Mouse (Mus musculus) embryonic facial prominence, embryonic 12.5 days (tissue): ENCODE results near the gene Higd1b. TPM values are rescaled to one million over a fixed set of nuclear protein-coding genes. Genes with fewer than 3 reads are reported as not detected.

ENCODE experiments used
- ATAC-seq: fragments of 200-750 bp; cut with Nextera tagmentation; 2 replicates; pipeline ENCODE4 v1.8.0; 2017; ENCODE audit not compliant: insufficient number of reproducible peaks, insufficient read depth, low FRiP score, low TSS enrichment
- H3K27ac ChIP-seq: fragments of 300-500 bp; sonication (generic); 2 replicates; pipeline ENCODE4 v1.5.1; 2016; ENCODE audit warnings: mild to moderate bottlenecking
- H3K27me3 ChIP-seq: fragments of 300-500 bp; sonication (generic); 2 replicates; pipeline ENCODE4 v1.6.1; 2016; ENCODE audit warnings: mild to moderate bottlenecking, moderate library complexity
- H3K36me3 ChIP-seq: fragments of 300-500 bp; sonication (generic); 2 replicates; pipeline ENCODE4 v1.6.1; 2016; ENCODE audit warnings: mild to moderate bottlenecking
- H3K4me1 ChIP-seq: fragments of 300-500 bp; sonication (generic); 2 replicates; pipeline ENCODE4 v1.6.1; 2016
- H3K4me2 ChIP-seq: fragments of 300-500 bp; sonication (generic); replicated peaks from 2 replicates; pipeline ENCODE4 v1.6.1; 2016; ENCODE audit warnings: mild to moderate bottlenecking, moderate library complexity
- H3K4me3 ChIP-seq: fragments of 300-500 bp; sonication (generic); 2 replicates; pipeline ENCODE4 v1.5.1; 2016; ENCODE audit warnings: mild to moderate bottlenecking
- H3K9ac ChIP-seq: fragments of 300-500 bp; sonication (generic); 2 replicates; pipeline ENCODE4 v1.6.1; 2016; ENCODE audit warnings: mild to moderate bottlenecking, moderate library complexity
- H3K9me3 ChIP-seq: fragments of 300-500 bp; sonication (generic); 2 replicates; pipeline ENCODE4 v1.6.1; 2016; ENCODE audit warnings: mild to moderate bottlenecking, moderate library complexity
- WGBS: fragments of 180-500 bp; shearing (Covaris S2); methylation state at CpG from one replicate; pipeline ENCODE4 v1.1.7; 2016; 5-methylcytosine and 5-hydroxymethylcytosine counted together
- polyA plus RNA-seq: library from polyadenylated mRNA; unstranded; fragments of >200 nt; fragmentation: Nextera tagmentation; extraction: Ambion mirVana; gene quantifications from 2 replicates; pipeline ENCODE4 v1.2.1, GENCODE M21; 2016

Higd1b gene
- polyA plus RNA-seq, result not detected in 2 replicates

GRCm38 (mm10) chr11:102835549-102835948 lies at the start of gene Higd1b:
Gene Higd1b (plus strand): TSS chr11:102835849.
- ATAC-seq, result no peak
- H3K27ac ChIP-seq, result no peak within 1 kb of the TSS
- no peak within 1 kb of the TSS for H3K4me2 ChIP-seq
- H3K4me1 ChIP-seq, result peaks cover 4% of the 10 kb centered on the region; the same call in 1 of the 2 replicates
- no peak within 1 kb of the TSS for H3K9ac ChIP-seq
- peaks cover 43% of the 10 kb centered on the region for H3K36me3 ChIP-seq
- 85% methylated on average over 3 of the region's 4 CpGs for WGBS
- no peaks in the 10 kb centered on the region for H3K9me3 ChIP-seq
- no peak within 1 kb of the TSS for H3K4me3 ChIP-seq
- H3K27me3 ChIP-seq, result no peaks in the 10 kb centered on the region

- Histone ChIP-seq H3K4me1 (peaks cover 8% of the 10 kb centered on the region), H3K9me3 (no peaks in the 10 kb centered on the region), H3K27ac (no peak overlapping the region), H3K36me3 (no peaks in the 10 kb centered on the region), H3K4me2 (no peak overlapping the region), H3K9ac (no peak overlapping the region), H3K27me3 (no peaks in the 10 kb centered on the region), H3K4me3 (no peak overlapping the region)
- ATAC-seq, result no peak
- 74% methylated on average over 5 of the region's 5 CpGs for WGBS
These were observed 47.9 kb upstream of the Higd1b start for GRCm38 (mm10) chr11:102787688-102788177.

GRCm38 (mm10) chr11:102791682-102792445 lies 43.8 kb upstream of the Higd1b start:
- Histone ChIP-seq H3K27ac (no peak overlapping the region), H3K27me3 (no peaks in the 10 kb centered on the region), H3K9ac (no peak overlapping the region), H3K9me3 (no peaks in the 10 kb centered on the region), H3K4me3 (no peak overlapping the region), H3K4me2 (no peak overlapping the region), H3K36me3 (peaks cover 6% of the 10 kb centered on the region; the same call in 1 of the 2 replicates), H3K4me1 (peaks cover 9% of the 10 kb centered on the region)
- no peak for ATAC-seq
- 50% methylated on average over 14 of the region's 14 CpGs for WGBS

- Histone ChIP-seq H3K27ac (no peak overlapping the region), H3K4me2 (no peak overlapping the region), H3K9me3 (no peaks in the 10 kb centered on the region), H3K27me3 (no peaks in the 10 kb centered on the region), H3K4me3 (no peak overlapping the region), H3K36me3 (peaks cover 22% of the 10 kb centered on the region), H3K9ac (no peak overlapping the region), H3K4me1 (peaks cover 9% of the 10 kb centered on the region)
- WGBS, result 66% methylated on average over 8 of the region's 8 CpGs
- ATAC-seq, result no peak
These were observed 41.5 kb upstream of the Higd1b start for GRCm38 (mm10) chr11:102794157-102794556.

GRCm38 (mm10) chr11:102803453-102803852 lies 32.2 kb upstream of the Higd1b start:
- peaks cover 63% of the 10 kb centered on the region for H3K36me3 ChIP-seq

GRCm38 (mm10) chr11:102808246-102808645 lies 27.4 kb upstream of the Higd1b start:
- Histone ChIP-seq H3K36me3 (peaks cover 30% of the 10 kb centered on the region), H3K4me1 (peaks cover 17% of the 10 kb centered on the region; the same call in 1 of the 2 replicates), H3K27me3 (no peaks in the 10 kb centered on the region), H3K9ac (no peak overlapping the region), H3K4me2 (no peak overlapping the region), H3K9me3 (no peaks in the 10 kb centered on the region), H3K27ac (no peak overlapping the region), H3K4me3 (no peak overlapping the region)
- 69% methylated on average over 5 of the region's 5 CpGs for WGBS
- ATAC-seq, result no peak

More at GRCm38 (mm10) chr11:102803453-102803852, 32.2 kb upstream of the Higd1b start:
- no peak overlapping the region for H3K4me2 ChIP-seq
- H3K4me3 ChIP-seq, result no peak overlapping the region
- H3K27me3 ChIP-seq, result no peaks in the 10 kb centered on the region
- no peak overlapping the region for H3K27ac ChIP-seq
- peaks cover 6% of the 10 kb centered on the region; the same call in 1 of the 2 replicates for H3K4me1 ChIP-seq
- H3K9me3 ChIP-seq, result no peaks in the 10 kb centered on the region
- WGBS, result 85% methylated on average over 5 of the region's 5 CpGs
- ATAC-seq, result no peak
- H3K9ac ChIP-seq, result no peak overlapping the region

- Histone ChIP-seq H3K9me3 (no peaks in the 10 kb centered on the region), H3K4me1 (peaks cover 25% of the 10 kb centered on the region), H3K36me3 (peaks cover 10% of the 10 kb centered on the region), H3K27me3 (no peaks in the 10 kb centered on the region), H3K9ac (no peak overlapping the region), H3K4me3 (no peak overlapping the region), H3K27ac (no peak overlapping the region), H3K4me2 (no peak overlapping the region)
- ATAC-seq, result no peak
- 49% methylated on average over 4 of the region's 4 CpGs for WGBS
These were observed 24.7 kb upstream of the Higd1b start for GRCm38 (mm10) chr11:102810721-102811485.

GRCm38 (mm10) chr11:102814881-102815280 lies 20.8 kb upstream of the Higd1b start:
- Histone ChIP-seq H3K9ac (no peak overlapping the region), H3K27ac (no peak overlapping the region), H3K4me3 (no peak overlapping the region), H3K4me1 (peaks cover 31% of the 10 kb centered on the region), H3K36me3 (peaks cover 10% of the 10 kb centered on the region), H3K9me3 (no peaks in the 10 kb centered on the region), H3K4me2 (no peak overlapping the region), H3K27me3 (no peaks in the 10 kb centered on the region)
- ATAC-seq, result no peak

GRCm38 (mm10) chr11:102818121-102819020 lies 17.3 kb upstream of the Higd1b start:
- under 1% methylated on average over 78 of the region's 92 CpGs for WGBS
- H3K4me2 ChIP-seq, result peak overlapping the region; percentile 76
- H3K9me3 ChIP-seq, result no peaks in the 10 kb centered on the region
- peaks cover 34% of the 10 kb centered on the region for H3K4me1 ChIP-seq
- peak; percentile 12; the same call in 1 of the 2 replicates for ATAC-seq
- H3K27ac ChIP-seq, result peak overlapping the region; percentile 100
- no peaks in the 10 kb centered on the region for H3K27me3 ChIP-seq
- peak overlapping the region; percentile 88 for H3K4me3 ChIP-seq
- peak overlapping the region; percentile 99 for H3K9ac ChIP-seq
- no peaks in the 10 kb centered on the region for H3K36me3 ChIP-seq

GRCm38 (mm10) chr11:102819021-102819782 lies 16.4 kb upstream of the Higd1b start, which contains the start of gene Gjc1:
Gene Gjc1 (minus strand): TSS chr11:102819700.
- H3K4me2 ChIP-seq, result peak within 1 kb of the TSS; percentile 76
- H3K9me3 ChIP-seq, result no peaks in the 10 kb centered on the region
- ATAC-seq, result peak; percentile 70
- H3K27me3 ChIP-seq, result no peaks in the 10 kb centered on the region
- H3K27ac ChIP-seq, result peak within 1 kb of the TSS; percentile 100
- H3K4me1 ChIP-seq, result peaks cover 34% of the 10 kb centered on the region
- peak within 1 kb of the TSS; percentile 88 for H3K4me3 ChIP-seq
- no peaks in the 10 kb centered on the region for H3K36me3 ChIP-seq
- WGBS, result under 1% methylated on average over 87 of the region's 97 CpGs
- H3K9ac ChIP-seq, result peak within 1 kb of the TSS; percentile 99
